Mouse (Mus musculus) right cerebral cortex, postnatal 4 days (tissue): ENCODE measurements around the gene Gch1.

ENCODE experiments used
- DNase-seq: peaks from one replicate; pipeline ENCODE4 v3.0.0-alpha.2; 2022

The Gch1 gene

GRCm38 (mm10) chr14:47205270-47205972 lies 16.2 kb upstream of the Gch1 start:
- no peak for DNase-seq

- DNase-seq = no peak
These were observed 8.1 kb upstream of the Gch1 start for GRCm38 (mm10) chr14:47197340-47197739.

GRCm38 (mm10) chr14:47196711-47197110 lies 7.5 kb upstream of the Gch1 start:
- no peak for DNase-seq

GRCm38 (mm10) chr14:47194096-47194495 lies 4.9 kb upstream of the Gch1 start:
- DNase-seq = no peak

- no peak for DNase-seq
These were observed 4.3 kb upstream of the Gch1 start for GRCm38 (mm10) chr14:47193506-47193905.

GRCm38 (mm10) chr14:47191861-47192260 lies 2.6 kb upstream of the Gch1 start:
- no peak for DNase-seq

GRCm38 (mm10) chr14:47190626-47191025 lies 1.4 kb upstream of the Gch1 start:
- DNase-seq = no peak

GRCm38 (mm10) chr14:47189635-47189955 lies 382 bp upstream of the Gch1 start:
- no peak for DNase-seq

- DNase-seq = no peak
These were observed 752 bp downstream of the Gch1 start for GRCm38 (mm10) chr14:47188475-47188847.

GRCm38 (mm10) chr14:47187666-47188360 lies 1.4 kb downstream of the Gch1 start:
- DNase-seq = no peak

- DNase-seq = no peak
These were observed 2.0 kb downstream of the Gch1 start for GRCm38 (mm10) chr14:47187261-47187660.

- no peak for DNase-seq
These were observed 2.7 kb downstream of the Gch1 start for GRCm38 (mm10) chr14:47186561-47186960.

- peak; percentile 73 for DNase-seq
These were observed 7.5 kb downstream of the Gch1 start for GRCm38 (mm10) chr14:47181497-47182290.

- DNase-seq = no peak
These were observed 10.4 kb downstream of the Gch1 start for GRCm38 (mm10) chr14:47178851-47179250.

GRCm38 (mm10) chr14:47177846-47178414 lies 11.3 kb downstream of the Gch1 start:
- peak; percentile 24 for DNase-seq

- no peak for DNase-seq
These were observed 13.0 kb downstream of the Gch1 start for GRCm38 (mm10) chr14:47176226-47176625.

GRCm38 (mm10) chr14:47175136-47175535 lies 14.1 kb downstream of the Gch1 start:
- DNase-seq = no peak

GRCm38 (mm10) chr14:47172073-47172472 lies 17.1 kb downstream of the Gch1 start:
- DNase-seq = no peak

GRCm38 (mm10) chr14:47170499-47171109 lies 18.6 kb downstream of the Gch1 start:
- no peak for DNase-seq

- no peak for DNase-seq
These were observed 19.4 kb downstream of the Gch1 start for GRCm38 (mm10) chr14:47169677-47170410.

GRCm38 (mm10) chr14:47165741-47166140 lies 23.5 kb downstream of the Gch1 start:
- DNase-seq = no peak

- DNase-seq = no peak
These were observed 24.1 kb downstream of the Gch1 start for GRCm38 (mm10) chr14:47165117-47165516.
